Mouse (Mus musculus) C2C12 (cell line): ENCODE measurements around the gene Akt3. TPM values are rescaled to one million over a fixed set of nuclear protein-coding genes. Genes with fewer than 3 reads are reported as not detected.

Experiments used
- H3K27me3 ChIP-seq: one replicate; pipeline ENCODE4 v1.6.1; 2011; ENCODE audit not compliant: control insufficient read depth, insufficient read depth, insufficient read length
- H3K36me3 ChIP-seq: one replicate; pipeline ENCODE4 v1.6.1; 2011; ENCODE audit not compliant: control insufficient read depth, insufficient read depth
- H3K4me3 ChIP-seq: one replicate; pipeline ENCODE4 v1.5.1; 2011; ENCODE audit warnings: mild to moderate bottlenecking, control low read depth; ENCODE audit not compliant: poor library complexity, insufficient read depth, severe bottlenecking
- H3K79me2 ChIP-seq: one replicate; pipeline ENCODE4 v1.6.1; 2011; ENCODE audit not compliant: control insufficient read depth, insufficient read depth
- H3K79me3 ChIP-seq: one replicate; pipeline ENCODE4 v1.6.1; 2011; ENCODE audit warnings: low read depth, control low read depth
- H3ac ChIP-seq: one replicate; pipeline ENCODE3; 2011; ENCODE audit warnings: low read depth; ENCODE audit not compliant: control insufficient read depth, insufficient read length
- CEBPB ChIP-seq: IDR thresholded peaks from one replicate; pipeline ENCODE4 v1.6.1; 2011; ENCODE audit warnings: low read depth, mild to moderate bottlenecking, control low read depth, moderate library complexity
- CTCF ChIP-seq: IDR thresholded peaks from one replicate; pipeline ENCODE4 v1.5.1; 2011; ENCODE audit not compliant: control insufficient read depth, insufficient read depth, insufficient read length
- FOSL1 ChIP-seq: IDR thresholded peaks from one replicate; pipeline ENCODE4 v1.8.0; 2011; ENCODE audit warnings: mild to moderate bottlenecking, low read length; ENCODE audit not compliant: poor library complexity, insufficient read depth, severe bottlenecking
- MAX ChIP-seq: IDR thresholded peaks from one replicate; pipeline ENCODE4 v1.6.1; 2011; ENCODE audit warnings: mild to moderate bottlenecking, control low read depth
- MYOD1 ChIP-seq: IDR thresholded peaks from one replicate; pipeline ENCODE4 v1.6.1; 2011; ENCODE audit warnings: low read depth; ENCODE audit not compliant: control insufficient read depth, insufficient read length
- MYOG ChIP-seq: IDR thresholded peaks from one replicate; pipeline ENCODE4 v1.6.1; 2011; ENCODE audit not compliant: control insufficient read depth, insufficient read length; ENCODE audit errors: extremely low read depth
- USF1 ChIP-seq: IDR thresholded peaks from one replicate; pipeline ENCODE4 v1.6.1; 2011; ENCODE audit warnings: low read depth, mild to moderate bottlenecking, control low read depth, moderate library complexity
- polyA plus RNA-seq: library from polyadenylated mRNA; unstranded; fragments of >200 nt; fragmentation: generic; extraction: Trizol; gene quantifications from one replicate; pipeline ENCODE4 v1.2.1, GENCODE M21; 2012; ENCODE audit warnings: missing spikeins

Akt3 gene
- polyA plus RNA-seq, 1 experiment: 8.6 TPM

GRCm38 (mm10) chr1:177238368-177238767 is 19.6 kb downstream of the Akt3 start:
- Histone ChIP-seq H3K4me3 (no peak overlapping the region), H3K36me3 (peaks cover 6% of the 10 kb centered on the region), H3K79me3 (no peaks in the 10 kb centered on the region)

GRCm38 (mm10) chr1:177236695-177237094 is 21.3 kb downstream of the Akt3 start:
- Histone ChIP-seq H3K36me3 (peaks cover 6% of the 10 kb centered on the region), H3K4me3 (no peak overlapping the region)
- TF ChIP-seq MYOD1: no peak
- TF ChIP-seq MYOG: no peak
- TF ChIP-seq MAX: no peak
- TF ChIP-seq CEBPB: no peak
- TF ChIP-seq CTCF: no peak
- no peak for TF ChIP-seq FOSL1
- no peak for TF ChIP-seq USF1

More at GRCm38 (mm10) chr1:177238368-177238767, 19.6 kb downstream of the Akt3 start:
- Histone ChIP-seq H3K27me3 (no peaks in the 10 kb centered on the region), H3ac (no peak overlapping the region), H3K79me2 (no peaks in the 10 kb centered on the region)
- TF ChIP-seq CTCF (no peak), MAX (no peak), FOSL1 (no peak), MYOG (no peak), MYOD1 (no peak), CEBPB (no peak), USF1 (no peak)

GRCm38 (mm10) chr1:177236249-177236648 is 21.8 kb downstream of the Akt3 start:
- H3ac ChIP-seq: no peak overlapping the region
- H3K4me3 ChIP-seq: no peak overlapping the region
- H3K79me3 ChIP-seq: no peaks in the 10 kb centered on the region
- no peak for TF ChIP-seq CEBPB
- TF ChIP-seq CTCF: no peak
- no peak for TF ChIP-seq USF1
- no peak for TF ChIP-seq MYOD1
- no peak for TF ChIP-seq FOSL1
- TF ChIP-seq MAX: no peak
- no peak for TF ChIP-seq MYOG
- H3K36me3 ChIP-seq: peaks cover 6% of the 10 kb centered on the region
- no peaks in the 10 kb centered on the region for H3K27me3 ChIP-seq
- H3K79me2 ChIP-seq: no peaks in the 10 kb centered on the region

More at GRCm38 (mm10) chr1:177236695-177237094, 21.3 kb downstream of the Akt3 start:
- Histone ChIP-seq H3ac (no peak overlapping the region), H3K27me3 (no peaks in the 10 kb centered on the region), H3K79me3 (no peaks in the 10 kb centered on the region), H3K79me2 (no peaks in the 10 kb centered on the region)

DNA sequence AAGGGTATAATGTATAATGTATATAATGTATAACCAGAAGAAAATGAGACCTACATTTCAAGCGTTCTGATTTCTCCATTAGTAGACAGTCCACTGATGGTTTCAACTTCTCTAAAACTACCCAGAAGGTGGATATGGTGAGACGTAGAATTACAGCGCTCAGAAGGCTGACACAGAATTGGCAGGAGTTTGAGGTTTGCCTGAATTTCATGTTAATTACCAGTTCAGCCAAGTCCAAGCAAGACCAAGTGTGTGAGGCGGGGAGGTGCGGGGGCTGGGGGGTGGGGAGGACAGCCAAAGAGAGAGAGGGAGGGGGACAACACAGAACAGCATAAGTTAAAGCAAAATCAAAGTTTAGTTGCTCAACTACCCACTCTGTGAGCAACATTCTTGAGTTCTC is 23.5 kb downstream of the Akt3 start:
- no peak overlapping the region for H3ac ChIP-seq
- H3K79me2 ChIP-seq: no peaks in the 10 kb centered on the region
- TF ChIP-seq MAX: no peak
- H3K79me3 ChIP-seq: no peaks in the 10 kb centered on the region
- H3K27me3 ChIP-seq: no peaks in the 10 kb centered on the region
- peaks cover 6% of the 10 kb centered on the region for H3K36me3 ChIP-seq
- H3K4me3 ChIP-seq: no peak overlapping the region

DNA sequence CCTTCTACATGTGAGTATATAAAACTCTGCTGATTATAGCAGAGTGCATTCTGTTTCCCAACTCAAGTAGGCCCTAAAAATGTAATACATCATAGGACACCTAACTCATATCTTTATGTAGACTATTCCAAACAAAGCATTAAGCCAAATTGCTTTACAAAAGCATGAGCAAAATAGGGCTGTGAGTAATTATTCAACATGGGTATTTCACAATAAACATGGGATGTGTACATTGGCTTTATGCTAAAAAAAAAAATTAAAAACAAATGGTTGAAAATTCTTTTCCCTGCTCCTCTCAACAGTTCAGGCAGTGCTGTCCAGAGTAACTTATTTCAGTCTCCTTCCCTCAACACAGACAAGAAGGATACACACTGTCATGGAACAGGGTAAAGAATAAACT is 26.9 kb downstream of the Akt3 start:
- Histone ChIP-seq H3K36me3 (peaks cover 6% of the 10 kb centered on the region), H3K4me3 (no peak overlapping the region), H3K79me3 (no peaks in the 10 kb centered on the region), H3K27me3 (no peaks in the 10 kb centered on the region), H3ac (no peak overlapping the region), H3K79me2 (no peaks in the 10 kb centered on the region)
- TF ChIP-seq CTCF (no peak), MYOD1 (no peak), CEBPB (no peak), USF1 (no peak), MYOG (no peak), MAX (no peak), FOSL1 (no peak)

DNA sequence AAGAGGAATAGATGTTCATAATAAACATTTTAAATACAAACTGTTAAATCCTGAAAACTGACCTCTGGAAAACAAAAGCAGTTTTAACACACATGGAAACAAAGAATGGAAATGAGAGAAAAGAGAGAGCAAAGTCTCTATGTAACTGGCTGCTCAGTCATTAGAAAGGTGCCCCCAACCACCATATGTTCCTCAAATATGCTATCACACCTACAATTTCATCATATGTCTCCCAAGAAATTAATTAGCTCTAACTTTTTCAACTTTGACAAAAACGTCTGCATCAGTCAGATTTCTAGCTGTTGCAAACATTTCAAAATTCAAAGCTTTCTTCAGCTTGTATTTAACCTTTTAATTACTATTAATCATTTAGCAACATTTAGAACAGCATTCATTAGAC is 59.0 kb downstream of the Akt3 start:
- H3ac ChIP-seq: no peak overlapping the region
- H3K36me3 ChIP-seq: no peaks in the 10 kb centered on the region
- TF ChIP-seq MYOD1: no peak
- no peak for TF ChIP-seq MAX
- TF ChIP-seq CEBPB: no peak
- no peak for TF ChIP-seq FOSL1
- no peak for TF ChIP-seq MYOG
- TF ChIP-seq USF1: no peak
- no peak for TF ChIP-seq CTCF
- no peaks in the 10 kb centered on the region for H3K27me3 ChIP-seq
- H3K79me3 ChIP-seq: no peaks in the 10 kb centered on the region
- H3K79me2 ChIP-seq: no peaks in the 10 kb centered on the region
- H3K4me3 ChIP-seq: no peak overlapping the region
